Mouse (Mus musculus) lung, postnatal 0 days (tissue): ENCODE results near the gene Grk6. TPM values are rescaled to one million over a fixed set of nuclear protein-coding genes. Genes with fewer than 3 reads are reported as not detected.
A peak's percentile ranks its signal among the peaks of the same experiment; 100 is the strongest.

Experiments
- ATAC-seq: fragments of 200-750 bp; cut with Nextera tagmentation; 2 replicates; pipeline ENCODE4 v1.8.0; 2017; ENCODE audit warnings: moderate library complexity
- DNase-seq: peaks from one replicate; pipeline ENCODE4 v3.0.0-alpha.2; 2016; ENCODE audit warnings: low spot score
- H3K27ac ChIP-seq: fragments of 300-500 bp; sonication (generic); 2 replicates; pipeline ENCODE4 v1.5.1; 2014; ENCODE audit warnings: antibody characterized with exemption, mild to moderate bottlenecking, low read length, mixed read lengths
- H3K27me3 ChIP-seq: fragments of 300-500 bp; sonication (generic); replicated peaks from 2 replicates; pipeline ENCODE4 v1.6.1; 2014; ENCODE audit warnings: low read length, mixed read lengths; ENCODE audit not compliant: insufficient read depth
- H3K36me3 ChIP-seq: fragments of 300-500 bp; sonication (generic); 2 replicates; pipeline ENCODE4 v1.6.1; 2014; ENCODE audit warnings: low read length, mixed read lengths; ENCODE audit not compliant: insufficient read depth
- H3K4me1 ChIP-seq: fragments of 300-500 bp; sonication (generic); 2 replicates; pipeline ENCODE4 v1.6.1; 2014; ENCODE audit warnings: antibody characterized with exemption, low read depth, low read length, mixed read lengths; ENCODE audit not compliant: insufficient read depth
- H3K4me2 ChIP-seq: fragments of 300-500 bp; sonication (generic); replicated peaks from 2 replicates; pipeline ENCODE4 v1.6.1; 2014; ENCODE audit warnings: low read depth, mild to moderate bottlenecking, low read length, moderate library complexity, mixed read lengths
- H3K4me3 ChIP-seq: fragments of 300-500 bp; sonication (generic); 2 replicates; pipeline ENCODE4 v1.5.1; 2014; ENCODE audit warnings: low read depth, low read length
- H3K9ac ChIP-seq: fragments of 300-500 bp; sonication (generic); replicated peaks from 2 replicates; pipeline ENCODE4 v1.6.1; 2014; ENCODE audit warnings: low read depth, mild to moderate bottlenecking
- H3K9me3 ChIP-seq: fragments of 300-500 bp; sonication (generic); 2 replicates; pipeline ENCODE4 v1.6.1; 2016; ENCODE audit warnings: low read length, mixed read lengths
- CTCF ChIP-seq: IDR thresholded peaks from 2 replicates; pipeline ENCODE4 v1.5.1; 2016; ENCODE audit warnings: antibody characterized with exemption, mild to moderate bottlenecking
- EP300 ChIP-seq: IDR thresholded peaks from 2 replicates; pipeline ENCODE4 v1.6.1; 2016; ENCODE audit warnings: antibody characterized with exemption, mild to moderate bottlenecking, control low read depth
- WGBS: fragments of 180-500 bp; shearing (Covaris S2); extraction: QIAGEN DNeasy Blood & Tissue Kit; methylation state at CpG from one replicate; pipeline ENCODE4 v1.1.7; 2014; 5-methylcytosine and 5-hydroxymethylcytosine counted together
- polyA plus RNA-seq: library from polyadenylated mRNA; unstranded; fragments of >200 nt; fragmentation: Nextera tagmentation; extraction: Ambion mirVana; gene quantifications from 2 replicates; pipeline ENCODE4 v1.2.1, GENCODE M21; 2015

Grk6 gene
- polyA plus RNA-seq, 1 experiment from 2014 or later, result 20.4 TPM

DNA sequence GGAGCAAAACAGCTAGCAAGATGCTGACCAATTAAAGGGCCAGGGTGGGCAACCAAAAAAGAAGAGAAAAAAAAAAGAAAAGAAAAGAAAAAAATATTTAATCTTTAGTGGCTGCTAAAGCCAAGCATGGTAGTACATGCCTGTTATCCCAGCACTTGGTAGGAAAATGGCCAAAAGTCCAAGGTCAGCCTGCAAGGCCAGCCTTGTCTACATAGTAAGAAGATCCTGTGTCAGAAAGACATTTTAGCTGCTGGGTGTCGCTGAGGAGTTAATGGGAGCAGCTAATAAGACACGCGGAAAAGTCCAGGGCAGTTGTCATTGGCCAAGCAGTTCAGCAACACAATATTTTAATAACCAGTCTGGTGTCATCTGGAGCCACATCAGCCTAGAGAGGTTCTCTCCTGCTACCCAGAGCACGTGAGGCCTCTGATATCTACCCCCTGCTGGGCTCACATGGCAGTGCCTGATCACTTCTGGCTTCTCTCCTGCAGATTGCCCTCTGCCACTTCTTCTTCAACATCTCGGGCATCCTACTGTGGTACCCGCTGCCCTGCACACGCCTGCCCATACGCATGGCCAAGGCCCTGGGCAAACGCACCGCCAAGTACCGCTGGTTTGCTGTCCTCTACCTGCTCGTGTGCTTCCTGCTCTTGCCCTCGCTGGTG, 32.1 kb upstream of the Grk6 start:
- Histone ChIP-seq H3K36me3 (no peaks in the 10 kb centered on the region), H3K4me2 (no peak overlapping the region), H3K9ac (no peak overlapping the region), H3K27me3 (0 out of 2 replicates have a peak, but pooled peaks cover 11% of the 10 kb centered on the region), H3K9me3 (no peaks in the 10 kb centered on the region), H3K27ac (no peak overlapping the region), H3K4me3 (no peak overlapping the region), H3K4me1 (no peaks in the 10 kb centered on the region)
- no peak for ATAC-seq
- no peak for TF ChIP-seq CTCF
- TF ChIP-seq EP300, result no peak
- DNase-seq, result no peak
- 78% methylated on average over 13 of the region's 13 CpGs for WGBS

DNA sequence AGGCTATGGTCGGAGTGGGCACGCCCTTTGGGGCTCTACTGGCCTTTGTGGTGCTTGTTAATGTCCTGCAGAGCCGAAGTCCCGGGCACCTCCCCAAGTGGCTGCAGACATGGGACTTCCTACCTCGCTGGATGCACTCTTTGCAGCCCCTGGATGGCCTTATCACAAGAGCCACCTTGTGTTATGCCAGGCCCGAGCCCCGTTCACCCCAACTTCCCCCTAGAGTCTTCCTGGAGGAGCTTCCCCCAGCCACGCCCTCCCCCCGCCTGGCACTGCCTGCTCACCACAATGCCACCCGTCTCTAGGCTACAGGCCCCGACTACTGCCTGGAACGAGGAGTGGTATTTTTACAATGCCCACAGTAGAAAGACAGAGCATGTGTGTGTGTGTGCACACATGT, 31.5 kb upstream of the Grk6 start:
- no peaks in the 10 kb centered on the region for H3K9me3 ChIP-seq
- no peak overlapping the region for H3K9ac ChIP-seq
- DNase-seq (no peak), ATAC-seq (no peak)
- no peak overlapping the region for H3K4me2 ChIP-seq
- 69% methylated on average over 12 of the region's 12 CpGs for WGBS
- no peaks in the 10 kb centered on the region for H3K36me3 ChIP-seq
- 0 out of 2 replicates have a peak, but pooled peaks cover 2% of the 10 kb centered on the region for H3K4me1 ChIP-seq
- peaks cover 13% of the 10 kb centered on the region for H3K27me3 ChIP-seq
- TF ChIP-seq EP300, result no peak
- TF ChIP-seq CTCF, result no peak
- no peak overlapping the region for H3K4me3 ChIP-seq
- no peak overlapping the region for H3K27ac ChIP-seq

DNA sequence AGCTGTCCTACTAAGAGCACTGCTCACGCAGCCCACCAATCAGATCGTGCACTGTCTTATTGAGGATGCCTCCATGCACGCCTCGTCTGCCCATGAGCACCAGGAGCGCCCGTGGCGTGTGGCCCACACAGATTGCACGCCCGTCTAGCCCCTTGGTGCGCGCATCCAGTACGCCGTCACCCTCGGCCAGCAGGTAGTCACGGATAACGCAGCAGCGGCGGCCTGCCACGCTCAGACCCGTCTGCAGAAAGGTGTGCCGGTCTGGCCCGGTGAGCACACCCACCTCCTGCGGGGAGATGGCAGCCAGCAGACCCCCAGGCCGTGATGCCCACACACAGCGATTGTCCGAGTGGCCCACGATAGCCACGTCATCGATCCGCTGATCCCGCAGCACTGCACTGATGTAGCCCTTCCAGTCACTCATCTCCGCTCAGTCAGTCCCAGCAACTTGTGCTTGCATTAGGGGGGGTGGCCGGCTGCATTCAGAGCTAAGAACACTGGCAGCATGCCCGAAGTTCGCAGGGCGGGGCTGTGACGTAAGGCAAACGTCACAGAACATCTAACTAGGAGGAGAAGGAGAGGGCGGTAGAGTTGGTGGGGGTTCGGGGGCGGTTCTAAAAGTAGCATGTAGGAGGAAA, 30.0 kb upstream of the Grk6 start, which contains the start of gene Pfn3:
TSS of gene Pfn3 (minus strand) at position 490 of the 638 bp plus-strand sequence.
- Histone ChIP-seq H3K9ac (no peak within 1 kb of the TSS), H3K4me3 (no peak within 1 kb of the TSS), H3K4me2 (no peak within 1 kb of the TSS; the same call in 1 of the 2 replicates), H3K9me3 (no peaks in the 10 kb centered on the region), H3K4me1 (0 out of 2 replicates have a peak, but pooled peaks cover 4% of the 10 kb centered on the region), H3K27ac (no peak within 1 kb of the TSS), H3K36me3 (no peaks in the 10 kb centered on the region), H3K27me3 (peaks cover 24% of the 10 kb centered on the region)
- TF ChIP-seq CTCF (no peak), EP300 (no peak)
- 9% methylated on average over 41 of the region's 41 CpGs for WGBS
- ATAC-seq, result peak; percentile 60
- peak; percentile 58 for DNase-seq

DNA sequence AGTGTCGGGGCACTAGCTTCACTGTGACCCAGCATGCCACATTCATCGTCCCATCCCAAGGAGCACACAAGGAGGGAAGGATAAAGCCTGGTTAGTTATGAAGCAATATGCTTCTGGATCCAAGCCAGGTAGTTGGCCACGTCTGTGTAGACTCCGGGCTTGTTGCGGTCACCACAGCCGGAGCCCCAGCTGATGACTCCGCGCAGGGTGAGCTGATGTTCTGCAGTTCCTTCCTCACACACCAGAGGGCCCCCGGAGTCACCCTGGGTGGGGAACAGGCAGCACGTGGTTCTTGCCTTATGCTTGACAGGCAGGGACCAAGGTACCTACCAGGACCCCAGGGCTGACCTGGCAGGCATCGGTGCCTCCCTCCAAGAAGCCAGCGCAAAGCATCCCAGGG, 26.9 kb upstream of the Grk6 start:
- H3K9ac ChIP-seq, result no peak overlapping the region
- WGBS, result 8% methylated on average over 12 of the region's 12 CpGs
- H3K9me3 ChIP-seq, result no peaks in the 10 kb centered on the region
- no peak overlapping the region for H3K4me3 ChIP-seq
- peaks cover 44% of the 10 kb centered on the region for H3K27me3 ChIP-seq
- no peak overlapping the region for H3K4me2 ChIP-seq
- no peaks in the 10 kb centered on the region for H3K36me3 ChIP-seq
- peak; percentile 90 for DNase-seq
- TF ChIP-seq EP300 (no peak), CTCF (peak; percentile 93)
- peak; percentile 84 for ATAC-seq
- no peak overlapping the region for H3K27ac ChIP-seq
- 0 out of 2 replicates have a peak, but pooled peaks cover 4% of the 10 kb centered on the region for H3K4me1 ChIP-seq

DNA sequence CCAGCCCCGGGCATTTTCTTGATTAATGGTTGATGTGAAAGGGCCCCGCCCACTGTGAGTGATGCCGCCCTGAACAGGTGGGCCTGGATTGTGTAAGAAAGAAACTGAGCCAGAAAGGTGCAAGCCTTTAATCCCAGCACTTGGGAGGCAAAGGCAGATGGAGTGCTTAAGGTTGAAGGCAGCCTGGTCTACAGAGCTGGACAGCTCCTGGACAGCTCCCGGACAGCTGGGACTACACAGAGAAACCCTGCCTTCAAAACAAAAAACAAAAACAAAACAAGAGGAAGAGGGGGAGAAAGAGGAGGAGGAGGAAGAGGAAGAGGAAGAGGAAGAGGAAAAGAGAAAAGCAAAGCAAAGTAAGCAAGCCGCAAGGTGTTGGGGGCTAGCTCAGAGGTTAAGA, 25.7 kb upstream of the Grk6 start:
- H3K4me2 ChIP-seq, result no peak overlapping the region
- DNase-seq (no peak), ATAC-seq (no peak)
- H3K36me3 ChIP-seq, result no peaks in the 10 kb centered on the region
- WGBS, result 59% methylated on average over 5 of the region's 5 CpGs
- H3K27ac ChIP-seq, result no peak overlapping the region
- no peak for TF ChIP-seq CTCF
- no peak for TF ChIP-seq EP300
- 0 out of 2 replicates have a peak, but pooled peaks cover 4% of the 10 kb centered on the region for H3K4me1 ChIP-seq
- peaks cover 43% of the 10 kb centered on the region for H3K27me3 ChIP-seq
- H3K9ac ChIP-seq, result no peak overlapping the region
- H3K9me3 ChIP-seq, result no peaks in the 10 kb centered on the region
- no peak overlapping the region for H3K4me3 ChIP-seq

DNA sequence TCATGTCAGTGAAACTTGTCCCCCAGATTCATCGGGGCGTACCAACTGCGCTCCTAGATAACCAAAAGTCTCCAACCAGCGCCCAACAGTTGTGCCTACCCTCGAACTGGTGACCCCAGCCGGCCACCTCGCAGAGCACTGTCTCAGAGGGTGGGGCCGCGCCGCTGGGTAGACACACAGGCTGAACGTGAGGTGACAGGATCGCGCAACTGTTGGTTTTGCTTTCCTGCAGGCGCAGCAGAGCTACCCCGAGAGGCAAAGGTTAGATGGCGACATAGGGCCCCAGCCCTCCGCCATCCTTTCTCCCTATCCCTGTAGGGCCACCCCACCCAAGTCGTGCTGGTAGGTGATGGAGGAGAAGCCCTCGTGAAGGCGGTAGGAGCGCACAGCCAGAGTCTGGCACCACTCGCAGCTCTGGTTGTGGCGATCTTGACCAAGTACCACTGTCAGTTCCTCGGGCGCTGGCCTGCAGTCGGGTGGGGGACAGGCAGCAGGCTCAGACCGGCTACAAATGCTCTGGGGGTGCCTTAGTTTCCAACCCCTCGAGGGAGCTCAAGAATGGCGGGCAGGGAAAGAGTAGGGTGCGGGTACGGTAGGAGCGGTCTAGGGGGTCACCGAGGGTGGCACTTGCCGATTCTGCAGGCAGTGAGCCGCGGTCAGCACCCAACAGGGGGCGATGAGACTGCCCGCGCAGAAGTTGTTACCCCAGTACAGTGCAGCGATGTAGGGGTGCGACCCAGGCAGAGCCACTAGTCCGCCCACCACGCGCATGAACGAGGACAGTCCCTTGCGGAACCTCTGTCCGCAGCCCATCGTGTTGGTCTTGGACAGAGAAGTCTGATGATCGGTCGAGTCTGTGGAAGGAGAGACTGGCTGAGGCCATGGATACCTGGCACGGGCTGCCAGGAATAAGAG, 24.6 kb upstream of the Grk6 start:
- 28% methylated on average over 50 of the region's 51 CpGs for WGBS
- H3K4me1 ChIP-seq, result 0 out of 2 replicates have a peak, but pooled peaks cover 4% of the 10 kb centered on the region
- DNase-seq, result no peak
- H3K27ac ChIP-seq, result no peak overlapping the region
- peaks cover 38% of the 10 kb centered on the region for H3K27me3 ChIP-seq
- H3K4me2 ChIP-seq, result peak overlapping the region; percentile 45
- H3K9me3 ChIP-seq, result no peaks in the 10 kb centered on the region
- H3K36me3 ChIP-seq, result no peaks in the 10 kb centered on the region
- TF ChIP-seq EP300 (no peak), CTCF (no peak)
- H3K4me3 ChIP-seq, result 0 out of 2 replicates have a peak overlapping the region, but pooled peaks have one; percentile 17
- no peak for ATAC-seq
- H3K9ac ChIP-seq, result no peak overlapping the region; the same call in 1 of the 2 replicates
